In genomic region chr10:22814294-22814693, GRCm38 (mm10) we compare ENCODE assay signal across 15 mouse cellular contexts. TPM values are rescaled to one million over a fixed set of nuclear protein-coding genes. Genes with fewer than 3 reads are reported as not detected.
DNase-seq lines count a peak whose midpoint lies in the region; ATAC-seq lines count a peak whose summit lies in the region.
"Had no signal": no experiment of that assay in that cellular context is flagged by ENCODE, and none has a peak within 500 bp of the region (broad histone marks: within the 10 kb centered on the region; RNA-seq: fewer than 3 reads in every experiment).

No protein-coding gene starts in this region.

- H3K36me3 ChIP-seq in hindbrain, embryonic 11.5 days (ENCODE audit: control insufficient read depth, insufficient read depth, low read length) = no peaks in the 10 kb centered on the region
- no peaks in the 10 kb centered on the region for H3K36me3 ChIP-seq in hindbrain, embryonic 10.5 days
- no peaks in the 10 kb centered on the region for H3K36me3 ChIP-seq in lung, embryonic 16.5 days (ENCODE audit: control insufficient read depth, insufficient read depth, low read length)
- no peaks in the 10 kb centered on the region for H3K36me3 ChIP-seq in intestine, embryonic 15.5 days
- H3K36me3 ChIP-seq in stomach, embryonic 15.5 days = no peaks in the 10 kb centered on the region

- under 1% methylated on average over 4 of the region's 8 CpGs for WGBS in hindbrain, embryonic 11.5 days
- WGBS in hindbrain, embryonic 10.5 days = under 1% methylated on average over 4 of the region's 8 CpGs
- WGBS in lung, embryonic 16.5 days = under 1% methylated on average over 4 of the region's 8 CpGs
- 3% methylated on average over 4 of the region's 8 CpGs for WGBS in intestine, embryonic 15.5 days
- 3% methylated on average over 4 of the region's 8 CpGs for WGBS in stomach, embryonic 15.5 days

- peaks cover 2% of the 10 kb centered on the region; the same call in 1 of the 2 replicates for H3K4me1 ChIP-seq in hindbrain, embryonic 11.5 days (replicated peaks; ENCODE audit: control insufficient read depth, insufficient read depth, low read length)
- H3K4me1 ChIP-seq in hindbrain, embryonic 10.5 days (replicated peaks) = peaks cover 13% of the 10 kb centered on the region
- peaks cover 9% of the 10 kb centered on the region; the same call in 1 of the 2 replicates for H3K4me1 ChIP-seq in lung, embryonic 16.5 days (replicated peaks; ENCODE audit: control insufficient read depth, insufficient read depth, low read length)
- peaks cover 5% of the 10 kb centered on the region; the same call in 1 of the 2 replicates for H3K4me1 ChIP-seq in intestine, embryonic 15.5 days (replicated peaks)
- peaks cover 8% of the 10 kb centered on the region for H3K4me1 ChIP-seq in stomach, embryonic 15.5 days

- peak; percentile 35 for DNase-seq in hindbrain, embryonic 11.5 days (ENCODE audit: low spot score)
- no peak for DNase-seq in hindbrain, embryonic 10.5 days (ENCODE audit: low spot score)
- DNase-seq in lung, postnatal 10 days = no peak
- DNase-seq in adrenal gland, adult 8-10 months = no peak
- DNase-seq: right cerebral cortex, postnatal 14 days had no signal

- no peak overlapping the region for H3K9ac ChIP-seq in hindbrain, embryonic 11.5 days (ENCODE audit: low read depth, low read length)
- no peak overlapping the region for H3K9ac ChIP-seq in lung, embryonic 16.5 days (ENCODE audit: low read length)
- H3K9ac ChIP-seq in intestine, embryonic 15.5 days = no peak overlapping the region
- H3K9ac ChIP-seq in stomach, embryonic 15.5 days = no peak overlapping the region

- no peaks in the 10 kb centered on the region for H3K9me3 ChIP-seq in hindbrain, embryonic 11.5 days (ENCODE audit: control insufficient read depth, low read length)
- H3K9me3 ChIP-seq in hindbrain, embryonic 10.5 days = no peaks in the 10 kb centered on the region
- H3K9me3 ChIP-seq in lung, embryonic 16.5 days (ENCODE audit: control insufficient read depth, low read length) = no peaks in the 10 kb centered on the region
- H3K9me3 ChIP-seq in intestine, embryonic 15.5 days = no peaks in the 10 kb centered on the region
- H3K9me3 ChIP-seq in stomach, embryonic 15.5 days = no peaks in the 10 kb centered on the region

- H3K27me3 ChIP-seq in hindbrain, embryonic 11.5 days (ENCODE audit: control insufficient read depth, insufficient read depth, low read length) = peaks cover 69% of the 10 kb centered on the region
- peaks cover 98% of the 10 kb centered on the region for H3K27me3 ChIP-seq in hindbrain, embryonic 10.5 days (ENCODE audit: insufficient read depth, poor library complexity, severe bottlenecking)
- peaks cover 20% of the 10 kb centered on the region for H3K27me3 ChIP-seq in lung, embryonic 16.5 days (ENCODE audit: control insufficient read depth, insufficient read depth, low read depth, low read length)
- peaks cover 14% of the 10 kb centered on the region for H3K27me3 ChIP-seq in intestine, embryonic 15.5 days (replicated peaks)
- 0 out of 2 replicates have a peak, but pooled peaks cover 4% of the 10 kb centered on the region for H3K27me3 ChIP-seq in stomach, embryonic 15.5 days (replicated peaks)

- no peak overlapping the region for H3K27ac ChIP-seq in hindbrain, embryonic 11.5 days (ENCODE audit: low read depth, low read length)
- no peak overlapping the region for H3K27ac ChIP-seq in hindbrain, embryonic 10.5 days
- 0 out of 2 replicates have a peak overlapping the region, but pooled peaks have one; percentile 47 for H3K27ac ChIP-seq in lung, embryonic 16.5 days (ENCODE audit: low read length)
- peak overlapping the region; percentile 18; the same call in 1 of the 2 replicates for H3K27ac ChIP-seq in intestine, embryonic 15.5 days
- H3K27ac ChIP-seq in stomach, embryonic 15.5 days = peak overlapping the region; percentile 85; the same call in 1 of the 2 replicates

- no peak overlapping the region for H3K4me2 ChIP-seq in hindbrain, embryonic 11.5 days (replicated peaks; ENCODE audit: low read depth, low read length)
- H3K4me2 ChIP-seq in lung, embryonic 16.5 days (ENCODE audit: low read depth, low read length) = peak overlapping the region; percentile 55; the same call in 1 of the 2 replicates
- peak overlapping the region; percentile 58 for H3K4me2 ChIP-seq in intestine, embryonic 15.5 days (replicated peaks)
- H3K4me2 ChIP-seq in stomach, embryonic 15.5 days = peak overlapping the region; percentile 55; the same call in 1 of the 2 replicates

- no peak for ATAC-seq in hindbrain, embryonic 11.5 days (ENCODE audit: low FRiP score)
- peak; percentile 25; the same call in 1 of the 2 replicates for ATAC-seq in lung, embryonic 16.5 days (ENCODE audit: low read depth)
- no peak for ATAC-seq in intestine, embryonic 15.5 days
- no peak for ATAC-seq in stomach, embryonic 15.5 days (ENCODE audit: insufficient read depth, low FRiP score, low read depth)
- ATAC-seq: CD4-positive, CD25-positive, alpha-beta regulatory T cell, adult 4 months; forebrain, embryonic 14.5 days; inflammation-experienced regulatory T-cells, adult 6 months had no signal

- no peak overlapping the region for H3K4me3 ChIP-seq in hindbrain, embryonic 11.5 days (ENCODE audit: low read depth, low read length)
- no peak overlapping the region for H3K4me3 ChIP-seq in hindbrain, embryonic 10.5 days
- H3K4me3 ChIP-seq in lung, embryonic 16.5 days (ENCODE audit: low read length) = peak overlapping the region; percentile 13; the same call in 1 of the 2 replicates
- no peak overlapping the region for H3K4me3 ChIP-seq in intestine, embryonic 15.5 days (replicated peaks)
- H3K4me3 ChIP-seq in stomach, embryonic 15.5 days (replicated peaks) = 0 out of 2 replicates have a peak overlapping the region, but pooled peaks have one; percentile 42
- H3K4me3 ChIP-seq: myocyte had no signal

RNA-seq across cellular contexts. Expression of gene Tcf21, which starts 5.7 kb away (rescaled TPM):
- polyA plus RNA-seq in hindbrain, embryonic 11.5 days (2014; fragmentation: Nextera tagmentation; extraction: Ambion mirVana) = 0.26 and 0.50 TPM in 2 replicates
- polyA plus RNA-seq in hindbrain, embryonic 10.5 days (2016; fragmentation: Nextera tagmentation; extraction: Ambion mirVana) = 0.27 and 0.65 TPM in 2 replicates
- polyA plus RNA-seq in lung, embryonic 16.5 days (2015; fragmentation: Nextera tagmentation; extraction: Ambion mirVana) = 383 and 396 TPM in 2 replicates
- polyA plus RNA-seq in intestine, embryonic 15.5 days (2015; fragmentation: Nextera tagmentation; extraction: Ambion mirVana) = 151 and 186 TPM in 2 replicates
- 211 and 218 TPM in 2 replicates for polyA plus RNA-seq in stomach, embryonic 15.5 days (2015; fragmentation: Nextera tagmentation; extraction: Ambion mirVana)
- 10 to 100 TPM; 14.8 to 29.7 (median 18.0) TPM for total RNA-seq in adrenal gland, adult 8-10 months (2022)
- total RNA-seq: gastrocnemius, adult 18-20 months; left cerebral cortex, postnatal 25 days; megakaryocyte progenitor cell, adult 5-6 weeks had no signal
- polyA plus RNA-seq: myocyte had no signal

Comparison
In these comparisons a context has a peak if more than half of its experiments do, and no peak if none do; other contexts are left out.
1. H3K27ac ChIP-seq: peak in lung, embryonic 16.5 days (single experiment), intestine, embryonic 15.5 days (single experiment) and stomach, embryonic 15.5 days (single experiment); none in hindbrain, embryonic 11.5 days (single experiment) and hindbrain, embryonic 10.5 days (single experiment).
2. H3K4me3 ChIP-seq: peak in lung, embryonic 16.5 days (single experiment) and stomach, embryonic 15.5 days (single experiment); none in hindbrain, embryonic 11.5 days (single experiment), hindbrain, embryonic 10.5 days (single experiment) and intestine, embryonic 15.5 days (single experiment).
3. RNA of gene Tcf21, which starts 5.7 kb away (polyA plus RNA-seq): 383 to 396 TPM in lung, embryonic 16.5 days, 211 to 218 TPM in stomach, embryonic 15.5 days and 151 to 186 TPM in intestine, embryonic 15.5 days; 0.27 to 0.65 TPM in hindbrain, embryonic 10.5 days and 0.26 to 0.50 TPM in hindbrain, embryonic 11.5 days; every median in the first group is over 10 times any median in the second.